In genomic region chr5:33030425-33031175, GRCm38 (mm10) we compare ENCODE assay signal across 13 mouse cellular contexts. TPM values are rescaled to one million over a fixed set of nuclear protein-coding genes. Genes with fewer than 3 reads are reported as not detected.
A peak's percentile ranks its signal among the peaks of the same experiment; 100 is the strongest.
DNase-seq lines count a peak whose midpoint lies in the region; ATAC-seq and TF ChIP-seq lines count a peak whose summit lies in the region.
"Had no signal": no experiment of that assay in that cellular context is flagged by ENCODE, and none has a peak within 500 bp of the region (broad histone marks: within the 10 kb centered on the region; RNA-seq: fewer than 3 reads in every experiment).

No protein-coding gene starts in this region.

- H3K27me3 ChIP-seq in midbrain, embryonic 15.5 days (replicated peaks), result no peaks in the 10 kb centered on the region
- H3K27me3 ChIP-seq: liver, embryonic 15.5 days; stomach, embryonic 15.5 days had no signal

- peak overlapping the region; percentile 35 for H3K4me2 ChIP-seq in midbrain, embryonic 15.5 days
- H3K4me2 ChIP-seq: liver, embryonic 15.5 days; stomach, embryonic 15.5 days had no signal

- ATAC-seq in midbrain, embryonic 15.5 days (replicated peaks), result peak; percentile 87

- H3K27ac ChIP-seq in layer of hippocampus, adult 2 months, result peak overlapping the region; percentile 79
- H3K27ac ChIP-seq in midbrain, embryonic 15.5 days, result peak overlapping the region; percentile 86
- H3K27ac ChIP-seq: liver, embryonic 15.5 days; stomach, embryonic 15.5 days had no signal

- no peaks in the 10 kb centered on the region for H3K9me3 ChIP-seq in midbrain, embryonic 15.5 days
- H3K9me3 ChIP-seq: liver, embryonic 15.5 days; megakaryocyte, embryonic 14.5 days; stomach, embryonic 15.5 days had no signal

- no peak for TF ChIP-seq POLR2A in brain, embryonic 14.5 days (IDR thresholded peaks at IDR 0.05; ENCODE audit: borderline replicate concordance, extremely low read depth, insufficient read depth, insufficient read length, poor library complexity, severe bottlenecking)

- no peak overlapping the region for H3K9ac ChIP-seq in midbrain, embryonic 15.5 days
- H3K9ac ChIP-seq: liver, embryonic 15.5 days; stomach, embryonic 15.5 days had no signal

- H3K4me3 ChIP-seq in layer of hippocampus, adult 2 months, result no peak overlapping the region
- H3K4me3 ChIP-seq in midbrain, embryonic 15.5 days, result no peak overlapping the region
- H3K4me3 ChIP-seq: liver, embryonic 15.5 days; megakaryocyte, embryonic 14.5 days; stomach, embryonic 15.5 days had no signal

- peaks cover 32% of the 10 kb centered on the region for H3K4me1 ChIP-seq in midbrain, embryonic 15.5 days
- H3K4me1 ChIP-seq: stomach, embryonic 15.5 days had no signal

- 34% methylated on average over 4 of the region's 4 CpGs for WGBS in midbrain, embryonic 15.5 days

- H3K36me3 ChIP-seq in midbrain, embryonic 15.5 days (replicated peaks), result peaks cover 4% of the 10 kb centered on the region; the same call in 1 of the 2 replicates

- peak in 1 of 2 experiments; percentile 77 for DNase-seq in layer of hippocampus, adult 2 months (ENCODE audit: low spot score in 2 of 2)
- no peak for DNase-seq in layer of hippocampus, adult 9-10 months (ENCODE audit: low spot score)
- DNase-seq in brain, embryonic 14.5 days (ENCODE audit: low read depth), result peak; percentile 92
- peak; percentile 21 for DNase-seq in forelimb bud, embryonic 11.5 days (ENCODE audit: low read depth, low spot score)
- DNase-seq in heart, postnatal 4 days, result no peak
- no peak for DNase-seq in spleen, postnatal 14 days (ENCODE audit: low spot score in 2 of 2)
- no peak for DNase-seq in ovary, postnatal 36 days (ENCODE audit: low spot score)
- DNase-seq: kidney, adult 9 months; right cerebral cortex, adult 18-20 months had no signal

- no peak for TF ChIP-seq CTCF in layer of hippocampus, adult 2 months (conservative IDR thresholded peaks at IDR 0.05)
- TF ChIP-seq CTCF in brain, embryonic 14.5 days (IDR thresholded peaks at IDR 0.05; ENCODE audit: borderline replicate concordance, extremely low read depth, insufficient read depth, insufficient read length), result no peak

RNA-seq across cellular contexts. Expression of gene Ywhah, which starts 12.0 kb away (rescaled TPM):
- 1,000 to 10,000 TPM; 1,193 to 1,302 TPM for total RNA-seq in layer of hippocampus, adult 2 months (2021)
- 379 and 484 TPM in 2 replicates for polyA plus RNA-seq in brain, embryonic 14.5 days (2012; rRNA removed)
- 758 and 760 TPM in 2 replicates for polyA plus RNA-seq in midbrain, embryonic 15.5 days (2015; fragmentation: Nextera tagmentation; extraction: Ambion mirVana)
- total RNA-seq in heart, postnatal 4 days (2021), result 100 to 1,000 TPM; 216 to 229 TPM

Comparison
In these comparisons a context has a peak if more than half of its experiments do, and no peak if none do; other contexts are left out.
1. DNase-seq: peak in brain, embryonic 14.5 days (single experiment) and forelimb bud, embryonic 11.5 days (single experiment); none in layer of hippocampus, adult 9-10 months (single experiment), heart, postnatal 4 days (single experiment), spleen, postnatal 14 days (0 of 2) and ovary, postnatal 36 days (single experiment).
2. RNA of gene Ywhah, which starts 12.0 kb away (total RNA-seq): 1,193 to 1,302 TPM in layer of hippocampus, adult 2 months; 216 to 229 TPM in heart, postnatal 4 days; every median in the first group is over 4 times any median in the second.